Mouse (Mus musculus) olfactory bulb, adult 2 months (tissue): ENCODE measurements around the gene 1110065P20Rik.

Experiments used
- CTCF ChIP-seq: fragments of 200-500 bp; IDR thresholded peaks from 2 replicates; pipeline ENCODE4 v1.5.1; 2012; ENCODE audit warnings: low read depth, mild to moderate bottlenecking, low read length, moderate library complexity; ENCODE audit not compliant: insufficient read depth
- POLR2A ChIP-seq: fragments of 200-500 bp; IDR thresholded peaks from 2 replicates; pipeline ENCODE4 v1.6.1; 2012; ENCODE audit warnings: mild to moderate bottlenecking, low read depth, low read length, moderate library complexity; ENCODE audit not compliant: insufficient read depth

DNA sequence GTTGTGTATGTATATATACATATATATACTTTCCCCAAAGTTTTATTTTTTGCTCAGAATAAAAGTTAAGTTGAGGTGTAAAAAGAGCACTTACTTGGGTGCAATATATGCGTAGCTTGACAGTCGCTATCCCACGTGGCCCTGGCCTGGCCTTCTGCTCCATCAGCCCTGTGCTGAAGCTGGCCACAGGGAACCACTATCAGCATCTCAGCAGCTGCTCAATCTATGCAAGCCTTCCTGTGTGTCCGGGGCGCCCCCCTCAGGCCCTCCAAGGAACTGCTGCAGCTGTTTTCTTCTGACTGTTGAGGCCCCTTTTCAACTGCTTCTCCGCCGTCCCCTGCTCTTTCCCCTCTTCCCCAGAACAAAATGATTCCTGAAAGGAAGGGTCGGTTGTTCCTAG is 3.4 kb downstream of the 1110065P20Rik start:
- peak; percentile 89 for TF ChIP-seq CTCF
- TF ChIP-seq POLR2A: no peak
